Mouse (Mus musculus) neural tube, embryonic 15.5 days (tissue): Measurements from ENCODE around the gene Gm21119. TPM values are rescaled to one million over a fixed set of nuclear protein-coding genes. Genes with fewer than 3 reads are reported as not detected.
"Not testable (repeated sequence)": the region's sequence is repeated elsewhere in the genome, so short reads cannot be mapped to it uniquely, and the experiment has no call there.

Experiments used
- ATAC-seq: fragments of 200-750 bp; cut with Nextera tagmentation; 2 replicates; pipeline ENCODE4 v1.8.0; 2017; ENCODE audit warnings: mild to moderate bottlenecking, moderate TSS enrichment, moderate library complexity; ENCODE audit not compliant: low FRiP score
- H3K27ac ChIP-seq: fragments of 300-500 bp; sonication (generic); replicated peaks from 2 replicates; pipeline ENCODE4 v1.5.1; 2015; ENCODE audit warnings: mild to moderate bottlenecking, inconsistent platforms
- H3K27me3 ChIP-seq: fragments of 300-500 bp; sonication (generic); replicated peaks from 2 replicates; pipeline ENCODE4 v1.6.1; 2015; ENCODE audit warnings: inconsistent platforms
- H3K36me3 ChIP-seq: fragments of 300-500 bp; sonication (generic); 2 replicates; pipeline ENCODE4 v1.6.1; 2015; ENCODE audit warnings: inconsistent platforms
- H3K4me1 ChIP-seq: fragments of 300-500 bp; sonication (generic); 2 replicates; pipeline ENCODE4 v1.6.1; 2015; ENCODE audit warnings: inconsistent platforms
- H3K4me2 ChIP-seq: fragments of 300-500 bp; sonication (generic); 2 replicates; pipeline ENCODE4 v1.6.1; 2015; ENCODE audit warnings: inconsistent platforms, mild to moderate bottlenecking, moderate library complexity
- H3K4me3 ChIP-seq: fragments of 300-500 bp; sonication (generic); replicated peaks from 2 replicates; pipeline ENCODE4 v1.5.1; 2015; ENCODE audit warnings: mild to moderate bottlenecking, inconsistent platforms
- H3K9ac ChIP-seq: fragments of 300-500 bp; sonication (generic); replicated peaks from 2 replicates; pipeline ENCODE4 v1.6.1; 2015; ENCODE audit warnings: mild to moderate bottlenecking, inconsistent platforms
- H3K9me3 ChIP-seq: fragments of 300-500 bp; sonication (generic); replicated peaks from 2 replicates; pipeline ENCODE4 v1.6.1; 2016; ENCODE audit warnings: inconsistent platforms
- whole genome bisulfite sequencing: fragments of 180-500 bp; shearing (Covaris S2); methylation state at CpG from one replicate; pipeline ENCODE4 v1.1.7; 2015; ENCODE audit warnings: mixed read lengths; 5-methylcytosine and 5-hydroxymethylcytosine counted together
- polyA plus RNA-seq: library from polyadenylated mRNA; unstranded; fragments of >200 nt; fragmentation: Nextera tagmentation; extraction: Ambion mirVana; gene quantifications from 2 replicates; pipeline ENCODE4 v1.2.1, GENCODE M21; 2015

Gm21119 gene
- 0.38 TPM in 1 of 2 replicates, not detected in the other for polyA plus RNA-seq

DNA sequence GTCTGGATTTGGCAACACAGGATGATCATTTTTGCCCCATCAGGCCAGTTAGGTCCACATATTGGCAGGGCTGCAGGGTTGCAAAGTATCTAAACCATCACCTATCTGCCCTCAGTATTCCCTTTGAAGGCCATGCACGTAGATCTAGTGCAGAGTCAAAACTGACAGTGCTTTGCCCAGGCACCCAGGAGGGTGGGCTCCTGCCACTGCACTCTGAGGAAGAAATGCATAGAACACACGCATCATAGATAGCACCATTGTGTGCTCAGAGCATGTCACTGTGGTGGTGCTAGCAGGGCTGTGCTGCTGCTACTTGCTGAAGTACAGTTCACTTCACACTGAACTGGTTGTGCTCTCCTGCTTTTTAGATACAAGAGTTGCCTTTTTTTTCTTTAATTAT, at the start of gene Gm21119:
Gene Gm21119, plus strand, starts transcription at position 301 of the 400 bp plus-strand sequence.
- H3K9ac ChIP-seq, H3K4me1 ChIP-seq, H3K27me3 ChIP-seq, H3K4me2 ChIP-seq, H3K9me3 ChIP-seq, H3K4me3 ChIP-seq, ATAC-seq, H3K27ac ChIP-seq, H3K36me3 ChIP-seq: not testable (repeated sequence)
- no CpG with 5 or more reads among the region's 2 CpGs for WGBS

DNA sequence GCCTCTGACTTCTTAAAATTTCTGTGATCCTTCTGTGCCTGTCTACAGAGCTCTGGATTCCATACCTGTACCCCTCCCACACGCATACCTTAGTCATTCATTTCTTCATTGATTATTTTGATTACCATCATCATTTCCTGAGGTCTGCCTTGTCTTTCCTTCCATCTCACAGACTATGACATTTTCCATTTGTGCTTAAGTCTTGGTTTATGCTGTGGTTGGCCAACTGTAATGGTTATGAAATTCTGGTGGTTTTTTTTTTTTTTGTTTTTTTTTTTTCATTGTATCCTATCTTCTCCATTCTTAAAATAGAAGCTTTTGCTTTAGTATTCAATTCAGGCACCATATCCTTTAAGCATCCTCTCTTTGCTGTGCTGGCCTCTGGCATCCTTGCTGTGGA, 48.0 kb upstream of the Gm21119 start:
- ATAC-seq, H3K4me3 ChIP-seq, H3K27ac ChIP-seq, H3K9me3 ChIP-seq, H3K4me2 ChIP-seq, H3K4me1 ChIP-seq, H3K27me3 ChIP-seq, H3K9ac ChIP-seq, H3K36me3 ChIP-seq: not testable (repeated sequence)
- no CpG with 5 or more reads among the region's 1 CpGs for WGBS

- not testable (repeated sequence) for H3K4me1 ChIP-seq, H3K4me2 ChIP-seq, H3K9ac ChIP-seq, H3K27ac ChIP-seq, H3K27me3 ChIP-seq, H3K4me3 ChIP-seq, ATAC-seq, H3K9me3 ChIP-seq, H3K36me3 ChIP-seq
- WGBS: 94% methylated on average over 5 of the region's 6 CpGs
Measured at GRCm38 (mm10) chr8:20581081-20581480, 33.6 kb upstream of the Gm21119 start.

DNA sequence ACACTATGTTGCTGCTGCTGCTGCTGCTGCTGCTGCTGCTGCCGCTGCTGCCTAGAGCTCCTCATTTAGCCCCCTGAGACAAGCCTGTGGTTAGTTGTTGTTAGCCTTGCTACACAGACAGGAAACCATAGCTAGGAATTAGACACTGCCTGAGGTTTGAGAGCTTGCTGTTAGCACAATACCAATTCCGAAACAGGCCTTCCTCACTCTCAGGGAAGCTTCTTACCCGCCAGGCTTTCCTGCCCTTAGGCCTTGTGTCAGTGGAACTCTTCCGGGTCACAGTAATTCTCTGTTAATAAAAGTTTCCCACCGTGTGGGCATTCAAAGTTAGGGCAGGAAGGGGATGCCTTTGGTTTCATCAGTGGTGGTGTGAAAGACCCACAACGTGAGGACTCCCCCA, 31.9 kb upstream of the Gm21119 start:
- H3K4me3 ChIP-seq, H3K36me3 ChIP-seq, H3K4me2 ChIP-seq, H3K27me3 ChIP-seq, ATAC-seq, H3K27ac ChIP-seq, H3K9ac ChIP-seq, H3K9me3 ChIP-seq, H3K4me1 ChIP-seq: not testable (repeated sequence)
- 83% methylated on average over 4 of the region's 6 CpGs for WGBS

DNA sequence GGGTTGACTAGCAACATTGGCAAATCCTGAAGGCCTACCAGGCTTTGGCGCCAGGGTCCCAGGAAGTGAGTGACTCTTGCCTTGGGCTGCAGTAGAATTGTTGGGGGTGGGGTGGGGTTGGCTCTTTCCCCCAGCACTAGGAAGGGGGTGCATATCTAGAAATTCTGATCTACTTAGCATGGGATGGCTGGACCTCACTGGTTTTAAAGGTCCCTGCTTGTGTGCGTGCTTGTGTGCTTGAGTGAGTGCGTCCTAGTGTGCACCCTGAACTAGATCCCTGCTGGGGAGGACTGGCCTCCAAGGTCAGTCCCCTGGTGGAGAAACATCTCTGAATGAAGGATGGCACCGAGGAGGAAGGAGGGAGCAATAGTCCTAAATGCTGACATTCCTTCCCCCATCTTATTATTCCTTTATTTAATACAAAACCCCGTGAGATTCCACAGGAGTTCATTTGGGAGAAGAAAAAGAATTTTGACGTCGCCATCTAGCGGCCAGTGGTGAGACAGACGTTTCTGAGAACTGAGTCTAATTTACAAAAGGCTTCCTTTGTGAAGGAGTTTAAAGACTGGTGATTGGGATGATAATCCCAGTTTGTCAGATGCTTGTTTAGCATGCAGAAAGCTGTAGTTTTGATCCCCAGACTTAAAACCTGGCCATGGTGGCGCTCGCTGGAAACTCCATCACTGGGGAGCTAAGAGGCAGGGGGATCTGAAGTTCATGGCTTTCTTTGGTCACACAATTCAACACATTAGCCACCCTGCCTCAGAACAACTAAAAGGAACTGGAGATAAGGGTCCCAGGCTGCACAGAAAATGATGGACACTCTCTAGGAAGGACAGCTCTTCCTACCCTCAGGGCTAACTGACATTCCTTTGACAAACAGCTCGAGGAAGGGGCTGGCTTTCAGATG, 26.2 kb upstream of the Gm21119 start:
- not testable (repeated sequence) for H3K4me1 ChIP-seq, H3K27me3 ChIP-seq, H3K27ac ChIP-seq, H3K36me3 ChIP-seq, H3K9me3 ChIP-seq, H3K4me2 ChIP-seq, H3K9ac ChIP-seq, H3K4me3 ChIP-seq
- ATAC-seq: peak; percentile 86
- 33% methylated on average over 8 of the region's 12 CpGs for WGBS

GRCm38 (mm10) chr8:20589178-20589539, 25.6 kb upstream of the Gm21119 start:
- H3K9ac ChIP-seq, H3K27me3 ChIP-seq, H3K4me2 ChIP-seq, H3K27ac ChIP-seq, H3K4me1 ChIP-seq, H3K9me3 ChIP-seq, H3K4me3 ChIP-seq, H3K36me3 ChIP-seq: not testable (repeated sequence)
- WGBS: 93% methylated on average over 2 of the region's 4 CpGs
- peak; percentile 57 for ATAC-seq

DNA sequence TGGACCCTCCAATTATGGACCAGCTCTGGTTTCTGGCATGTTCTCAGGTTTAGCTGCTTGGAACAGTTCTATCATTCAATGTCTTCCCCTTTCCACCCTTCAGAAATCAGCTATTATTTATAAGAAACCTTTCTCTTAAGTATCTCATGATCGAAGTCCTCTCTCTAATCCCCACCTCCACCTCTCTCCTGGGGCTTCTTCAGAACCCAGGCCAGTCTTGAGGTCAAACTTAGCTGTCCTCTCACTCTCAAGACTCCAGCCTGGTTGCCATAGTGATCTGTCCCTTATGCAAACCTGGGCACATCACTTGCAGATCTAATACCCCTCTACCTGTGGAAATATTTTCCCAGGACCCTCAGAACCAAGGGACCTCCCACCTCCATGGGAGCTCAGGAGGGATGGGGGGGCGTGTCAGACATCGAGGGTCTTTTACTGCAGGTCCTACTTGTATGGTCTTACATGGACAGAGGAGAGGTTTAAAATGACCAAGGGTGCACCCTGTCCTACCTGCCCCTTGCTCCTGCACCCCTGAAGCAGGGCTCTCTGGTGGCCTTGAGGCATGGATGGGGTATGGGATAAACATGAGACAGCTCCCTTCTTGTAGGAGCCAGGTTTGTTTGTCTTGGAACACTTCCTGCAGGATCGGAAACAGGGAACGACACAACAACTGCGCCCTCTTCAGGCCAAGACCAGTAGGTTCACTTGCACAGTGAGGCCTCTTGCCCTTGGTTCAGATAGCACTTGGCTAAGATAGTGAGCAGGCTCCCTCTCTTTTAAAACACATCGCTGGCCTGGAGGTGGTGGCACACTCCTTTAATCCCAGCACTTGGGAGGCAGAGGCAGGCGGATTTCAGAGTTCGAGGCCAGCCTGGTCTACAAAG, 24.4 kb upstream of the Gm21119 start:
- H3K4me2 ChIP-seq, ATAC-seq, H3K4me3 ChIP-seq, H3K36me3 ChIP-seq, H3K9me3 ChIP-seq, H3K27me3 ChIP-seq, H3K27ac ChIP-seq, H3K9ac ChIP-seq, H3K4me1 ChIP-seq: not testable (repeated sequence)
- WGBS: 74% methylated on average over 4 of the region's 9 CpGs

- not testable (repeated sequence) for H3K4me2 ChIP-seq, H3K27me3 ChIP-seq, H3K4me3 ChIP-seq, H3K27ac ChIP-seq, H3K9me3 ChIP-seq, H3K36me3 ChIP-seq, H3K4me1 ChIP-seq, H3K9ac ChIP-seq, ATAC-seq
- 88% methylated on average over 5 of the region's 8 CpGs for WGBS
Measured at GRCm38 (mm10) chr8:20591002-20591401, 23.7 kb upstream of the Gm21119 start.

DNA sequence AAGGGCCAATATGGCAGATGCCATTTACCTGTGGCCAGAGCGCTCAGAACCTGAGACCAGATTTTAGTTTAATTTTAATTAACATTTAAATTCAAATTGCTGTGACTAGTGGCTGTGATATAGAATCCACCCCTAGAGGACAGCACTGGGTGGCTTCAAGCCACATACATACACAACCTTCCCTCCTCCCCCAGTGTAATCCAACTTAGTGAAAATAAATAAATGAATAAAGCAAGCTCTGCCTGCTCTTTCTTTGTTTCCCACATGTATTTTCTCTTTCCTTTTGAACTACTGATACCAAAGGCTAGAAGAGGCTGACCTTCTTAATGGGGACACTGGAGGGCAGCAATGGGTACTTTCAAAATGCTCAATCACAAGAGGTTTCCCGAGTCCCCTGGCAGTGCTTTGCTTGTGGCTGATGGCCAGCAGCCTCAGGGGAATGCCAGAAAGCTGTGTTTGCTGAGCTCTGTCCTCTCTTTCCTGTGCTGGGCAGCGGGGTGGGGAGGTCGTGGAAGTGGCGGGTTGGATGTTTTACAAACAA, 21.9 kb upstream of the Gm21119 start:
- not testable (repeated sequence) for ATAC-seq, H3K4me2 ChIP-seq
- WGBS: 63% methylated on average over 1 of the region's 5 CpGs

DNA sequence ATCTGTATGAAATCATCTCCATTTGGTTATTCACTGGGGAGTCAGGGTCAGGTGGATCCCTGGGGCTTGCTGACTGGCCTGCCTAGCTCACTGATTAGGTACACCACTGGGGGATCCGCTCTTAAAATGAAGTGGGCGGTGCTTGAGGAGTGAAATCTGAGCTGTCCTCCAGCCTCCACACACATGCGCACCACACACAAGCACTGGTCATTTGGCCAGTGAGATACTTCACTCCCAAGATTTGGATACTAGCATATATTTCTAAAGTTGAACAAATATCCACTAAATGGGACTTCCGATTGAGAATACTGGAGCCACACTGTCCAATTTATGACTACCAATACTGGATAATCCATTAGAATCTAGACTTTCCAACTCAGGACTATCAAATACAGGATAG, 20.9 kb upstream of the Gm21119 start:
- H3K4me3 ChIP-seq, H3K27me3 ChIP-seq, ATAC-seq, H3K9me3 ChIP-seq, H3K4me1 ChIP-seq, H3K9ac ChIP-seq, H3K27ac ChIP-seq, H3K36me3 ChIP-seq, H3K4me2 ChIP-seq: not testable (repeated sequence)
- no CpG with 5 or more reads among the region's 4 CpGs for WGBS

More for the DNA sequence above, 21.9 kb upstream of the Gm21119 start:
- not testable (repeated sequence) for H3K27ac ChIP-seq, H3K27me3 ChIP-seq, H3K36me3 ChIP-seq, H3K4me1 ChIP-seq, H3K4me3 ChIP-seq, H3K9me3 ChIP-seq, H3K9ac ChIP-seq

DNA sequence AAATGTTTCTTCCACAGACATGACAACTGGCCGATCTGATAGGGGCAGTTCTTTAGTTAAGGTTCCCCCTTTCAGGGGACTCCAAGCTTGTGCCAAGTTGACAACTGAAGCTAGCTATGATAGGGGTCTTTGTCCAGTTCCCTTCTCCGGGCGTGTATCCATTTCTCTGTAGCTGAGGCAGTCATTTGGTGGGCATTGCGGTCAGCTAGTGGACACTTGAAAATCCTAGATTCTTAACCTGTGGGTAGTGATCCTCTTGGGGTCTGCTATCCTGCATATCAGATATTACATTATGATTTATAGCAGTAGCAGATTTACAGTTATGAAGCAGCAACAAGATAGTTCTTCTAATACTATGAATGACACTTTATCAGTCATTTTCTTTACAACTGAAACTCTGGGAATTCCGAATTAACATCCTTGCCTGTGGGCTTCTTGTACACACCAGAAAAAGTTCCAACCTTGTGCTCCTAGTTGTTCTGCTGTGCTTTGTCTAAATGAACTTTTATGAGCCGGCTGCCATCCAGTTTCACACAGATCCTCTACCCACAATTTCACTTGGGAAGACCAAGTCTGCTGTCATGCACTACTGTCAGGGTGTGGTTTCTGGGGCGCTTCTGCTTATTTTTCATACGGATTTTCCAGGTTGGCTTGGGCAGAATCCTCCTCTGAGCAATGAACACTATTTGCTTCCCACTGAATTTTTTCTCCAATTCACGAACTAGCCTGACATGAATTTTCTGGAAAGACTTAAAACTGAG, 18.5 kb upstream of the Gm21119 start:
- not testable (repeated sequence) for H3K27me3 ChIP-seq, H3K4me2 ChIP-seq, H3K27ac ChIP-seq, H3K36me3 ChIP-seq, H3K9ac ChIP-seq, H3K4me3 ChIP-seq, H3K9me3 ChIP-seq, H3K4me1 ChIP-seq
- 0 out of 2 replicates have a peak, but pooled peaks have one; percentile 45 for ATAC-seq
- WGBS: 85% methylated on average over 6 of the region's 9 CpGs
